Mouse (Mus musculus): Measurements from ENCODE around the gene Ptpn21. TPM values are rescaled to one million over a fixed set of nuclear protein-coding genes. Genes with fewer than 3 reads are reported as not detected.
A peak's percentile ranks its signal among the peaks of the same experiment; 100 is the strongest.

The Ptpn21 gene
- polyA plus RNA-seq, 1 experiment from 2014 or later, result 6.9 TPM

DNA sequence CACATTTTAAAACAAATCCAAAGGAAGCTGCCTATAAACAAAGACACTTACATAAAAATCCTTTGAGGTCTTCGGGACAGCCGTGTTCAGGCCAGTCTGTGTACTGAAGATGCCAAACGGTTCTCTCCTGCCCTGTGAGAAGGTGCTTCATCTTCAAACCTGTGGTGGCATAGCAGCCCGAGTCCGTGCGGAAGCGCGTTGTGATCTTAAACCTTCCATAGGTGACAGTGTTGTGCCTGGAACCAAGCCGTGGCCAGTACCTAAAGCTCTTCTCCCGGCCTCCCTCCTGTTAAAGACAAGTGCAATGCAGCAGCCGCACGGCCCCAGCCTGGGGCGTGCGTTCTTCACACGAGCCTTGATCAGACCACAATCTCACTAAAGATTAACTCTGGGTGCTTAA lies 57.3 kb downstream of the Ptpn21 start:
- Histone ChIP-seq H3K4me3 (replicated peaks) (no peak overlapping the region), H3K36me3 (peaks cover 43% of the 10 kb centered on the region), H3K9ac (replicated peaks) (no peak overlapping the region), H3K27ac (no peak overlapping the region), H3K4me1 (replicated peaks) (no peaks in the 10 kb centered on the region), H3K27me3 (no peaks in the 10 kb centered on the region), H3K4me2 (replicated peaks) (no peak overlapping the region), H3K9me3 (no peaks in the 10 kb centered on the region)
- ATAC-seq, result no peak
- WGBS, result 92% methylated on average over 15 of the region's 15 CpGs

DNA sequence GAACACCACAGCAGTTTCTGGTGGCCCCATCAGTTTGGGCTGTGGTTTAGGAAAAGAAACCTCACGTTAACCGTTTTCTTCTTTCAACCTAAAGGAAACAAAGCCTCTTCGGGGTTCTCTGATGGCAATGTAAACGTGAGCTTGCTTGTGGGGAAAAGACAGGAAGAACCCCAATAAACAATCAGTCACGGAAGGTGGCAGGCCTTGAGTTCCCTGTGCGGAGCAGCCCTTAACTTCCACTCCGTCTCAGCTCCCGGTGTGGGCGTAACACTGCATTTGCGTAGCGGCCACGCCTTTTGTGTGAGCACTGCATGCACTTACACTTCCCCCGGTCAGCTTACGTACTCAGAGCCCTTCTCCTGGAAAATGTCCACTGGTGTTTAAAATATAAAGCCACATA lies 59.9 kb downstream of the Ptpn21 start:
- H3K27ac ChIP-seq, result no peak overlapping the region
- H3K4me1 ChIP-seq (replicated peaks), result no peaks in the 10 kb centered on the region
- WGBS, result 57% methylated on average over 14 of the region's 14 CpGs
- no peak for ATAC-seq
- no peak overlapping the region for H3K9ac ChIP-seq (replicated peaks)
- no peaks in the 10 kb centered on the region for H3K9me3 ChIP-seq
- H3K27me3 ChIP-seq, result no peaks in the 10 kb centered on the region
- H3K4me3 ChIP-seq (replicated peaks), result no peak overlapping the region
- H3K4me2 ChIP-seq (replicated peaks), result no peak overlapping the region
- peaks cover 38% of the 10 kb centered on the region for H3K36me3 ChIP-seq

DNA sequence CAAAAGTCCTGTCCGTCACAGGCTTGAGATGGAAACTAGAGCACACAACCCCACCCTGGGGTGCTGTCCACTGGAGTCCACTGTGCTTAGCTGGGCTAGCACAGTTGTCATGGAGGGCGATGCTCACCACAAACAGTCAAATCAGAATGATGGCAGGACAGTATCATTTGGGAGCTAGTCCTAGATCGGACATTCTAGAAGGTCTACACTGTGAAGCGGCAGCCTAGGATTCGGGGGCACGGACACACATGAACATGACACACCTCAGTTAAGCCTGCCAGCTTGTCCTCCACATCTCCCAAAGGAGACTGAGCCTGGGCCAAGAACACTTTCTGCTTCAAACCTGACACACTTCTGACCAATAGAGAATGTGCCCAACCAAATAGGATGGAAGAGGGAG lies 60.3 kb downstream of the Ptpn21 start:
- 98% methylated on average over 6 of the region's 6 CpGs for WGBS
- ATAC-seq, result no peak
- Histone ChIP-seq H3K4me2 (replicated peaks) (no peak overlapping the region), H3K27me3 (no peaks in the 10 kb centered on the region), H3K27ac (no peak overlapping the region), H3K4me3 (replicated peaks) (no peak overlapping the region), H3K4me1 (replicated peaks) (no peaks in the 10 kb centered on the region), H3K9ac (replicated peaks) (no peak overlapping the region), H3K36me3 (peaks cover 33% of the 10 kb centered on the region), H3K9me3 (no peaks in the 10 kb centered on the region)

DNA sequence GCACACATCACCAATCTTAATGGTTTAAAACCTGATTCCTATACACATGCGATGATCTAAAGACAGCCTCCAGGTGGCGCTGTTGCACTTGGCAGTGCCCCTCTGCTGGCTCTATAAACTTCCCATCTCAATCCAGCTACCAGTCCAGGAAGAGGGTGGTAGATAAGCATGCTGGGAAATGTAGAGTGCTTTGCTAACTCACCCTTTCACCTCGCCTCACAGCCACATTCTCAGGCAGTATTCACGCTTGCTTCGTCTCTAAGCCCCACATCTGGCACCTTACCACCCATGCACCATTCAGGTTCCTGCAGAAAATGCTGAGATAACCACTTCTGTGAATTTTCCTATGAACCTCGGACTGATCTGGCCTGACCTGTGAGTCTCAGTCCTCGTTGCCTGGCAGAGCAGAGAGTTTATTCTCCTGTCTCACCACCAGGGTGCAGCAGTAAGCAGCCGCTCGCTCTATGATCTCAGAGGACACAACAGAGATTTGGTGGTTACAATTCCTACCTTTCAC lies 62.5 kb downstream of the Ptpn21 start:
- Histone ChIP-seq H3K4me3 (replicated peaks) (peak overlapping the region; percentile 16; the same call in 1 of the 2 replicates), H3K9ac (replicated peaks) (no peak overlapping the region), H3K27ac (no peak overlapping the region), H3K4me2 (replicated peaks) (peak overlapping the region; percentile 36), H3K27me3 (no peaks in the 10 kb centered on the region), H3K9me3 (no peaks in the 10 kb centered on the region), H3K4me1 (replicated peaks) (no peaks in the 10 kb centered on the region), H3K36me3 (peaks cover 27% of the 10 kb centered on the region)
- ATAC-seq, result peak; percentile 87
- 11% methylated on average over 9 of the region's 9 CpGs for WGBS

DNA sequence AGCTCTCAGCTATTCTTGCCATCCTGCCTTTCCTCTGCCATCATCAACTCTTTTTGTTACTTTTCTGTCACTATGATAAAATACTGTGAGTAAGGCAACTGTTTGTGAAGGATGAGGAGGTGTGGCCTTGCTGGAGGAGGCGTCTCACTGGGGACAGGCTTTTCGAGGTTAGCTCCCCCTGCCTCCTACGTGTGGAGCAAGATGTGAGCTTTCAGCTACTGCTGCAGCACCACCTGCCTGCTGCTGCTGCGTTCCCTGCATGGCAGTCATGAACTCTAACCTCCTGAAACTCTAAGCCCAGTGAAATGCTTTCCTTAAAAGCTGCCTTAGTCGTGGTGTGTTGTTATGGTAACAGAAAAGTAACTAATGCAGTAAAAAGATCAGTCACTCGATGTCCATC lies 63.3 kb downstream of the Ptpn21 start:
- Histone ChIP-seq H3K27ac (no peak overlapping the region), H3K9ac (replicated peaks) (no peak overlapping the region), H3K4me3 (replicated peaks) (no peak overlapping the region), H3K36me3 (peaks cover 25% of the 10 kb centered on the region), H3K4me2 (replicated peaks) (no peak overlapping the region), H3K27me3 (no peaks in the 10 kb centered on the region), H3K4me1 (replicated peaks) (no peaks in the 10 kb centered on the region), H3K9me3 (no peaks in the 10 kb centered on the region)
- 63% methylated on average over 6 of the region's 6 CpGs for WGBS
- ATAC-seq, result peak; percentile 5; the same call in 1 of the 2 replicates

DNA sequence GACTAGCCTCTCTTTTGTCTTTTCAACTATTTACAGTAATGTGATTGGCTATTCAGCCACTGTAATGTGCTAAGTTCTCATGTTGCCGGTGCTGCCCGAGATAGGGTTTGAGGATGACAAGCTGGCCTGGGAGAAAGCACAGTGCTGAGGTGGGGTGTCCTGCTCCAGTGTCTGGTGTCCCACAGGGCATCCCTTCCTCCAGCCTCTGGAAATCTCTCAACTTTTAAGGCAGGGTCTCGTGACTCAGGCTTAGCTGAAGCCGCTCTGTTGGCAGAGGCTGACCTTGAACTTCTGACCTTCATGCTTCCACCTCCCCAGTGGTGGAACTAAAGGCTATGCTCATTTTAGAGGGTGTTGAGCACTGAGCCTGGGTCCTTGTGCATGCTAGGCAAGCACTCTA lies 66.8 kb downstream of the Ptpn21 start:
- no peak overlapping the region for H3K4me3 ChIP-seq (replicated peaks)
- H3K27ac ChIP-seq, result no peak overlapping the region
- H3K9me3 ChIP-seq, result no peaks in the 10 kb centered on the region
- H3K27me3 ChIP-seq, result no peaks in the 10 kb centered on the region
- no peak for ATAC-seq
- H3K36me3 ChIP-seq, result peaks cover 18% of the 10 kb centered on the region
- H3K4me2 ChIP-seq (replicated peaks), result no peak overlapping the region
- 89% methylated on average over 4 of the region's 4 CpGs for WGBS
- H3K4me1 ChIP-seq (replicated peaks), result no peaks in the 10 kb centered on the region
- H3K9ac ChIP-seq (replicated peaks), result no peak overlapping the region

DNA sequence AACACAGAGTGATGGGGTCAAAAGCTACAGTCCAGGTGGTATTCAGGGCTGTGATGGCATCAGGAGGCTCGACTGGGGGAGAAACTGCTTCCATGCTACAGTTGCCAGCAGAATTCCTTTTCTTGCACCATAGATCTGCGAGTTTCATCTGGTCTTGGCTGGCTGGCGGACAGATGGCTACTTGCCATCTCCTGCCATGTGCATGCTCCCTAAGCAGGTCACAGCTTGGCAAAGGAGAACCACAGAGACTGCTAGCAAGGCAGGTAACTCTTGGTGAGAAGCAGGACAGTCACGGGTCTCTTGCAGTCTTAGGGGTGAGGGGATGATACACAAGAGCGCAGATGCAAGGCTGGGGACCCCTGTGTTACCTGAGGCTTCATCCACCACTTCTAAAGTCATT lies 67.3 kb downstream of the Ptpn21 start:
- Histone ChIP-seq H3K4me3 (replicated peaks) (no peak overlapping the region), H3K9ac (replicated peaks) (no peak overlapping the region), H3K9me3 (no peaks in the 10 kb centered on the region), H3K4me1 (replicated peaks) (no peaks in the 10 kb centered on the region), H3K4me2 (replicated peaks) (no peak overlapping the region), H3K36me3 (peaks cover 22% of the 10 kb centered on the region), H3K27ac (no peak overlapping the region), H3K27me3 (no peaks in the 10 kb centered on the region)
- 90% methylated on average over 5 of the region's 5 CpGs for WGBS
- no peak for ATAC-seq

DNA sequence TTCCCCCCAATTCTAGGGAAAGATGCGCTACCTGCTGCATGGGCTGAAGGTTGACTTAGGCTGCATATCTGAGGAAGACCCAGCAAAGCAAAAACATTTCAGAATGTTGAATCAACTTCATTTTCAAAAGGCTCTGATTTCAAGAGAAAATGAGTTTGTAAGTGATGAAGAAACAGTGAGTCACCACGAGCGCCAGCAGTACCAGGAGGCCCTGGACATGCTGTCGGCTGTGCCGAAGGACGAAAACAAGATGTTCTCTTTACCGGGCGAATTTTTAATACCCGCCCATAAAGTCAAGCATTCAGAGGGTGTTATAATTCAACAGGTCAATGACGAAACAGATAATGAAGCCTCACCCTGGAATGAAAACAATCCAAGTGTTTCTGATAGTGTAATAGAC lies 68.1 kb downstream of the Ptpn21 start:
- ATAC-seq, result no peak
- no peak overlapping the region for H3K9ac ChIP-seq (replicated peaks)
- H3K4me2 ChIP-seq (replicated peaks), result no peak overlapping the region
- 96% methylated on average over 10 of the region's 10 CpGs for WGBS
- H3K36me3 ChIP-seq, result peaks cover 24% of the 10 kb centered on the region
- H3K4me1 ChIP-seq (replicated peaks), result no peaks in the 10 kb centered on the region
- H3K4me3 ChIP-seq (replicated peaks), result no peak overlapping the region
- no peak overlapping the region for H3K27ac ChIP-seq
- H3K27me3 ChIP-seq, result no peaks in the 10 kb centered on the region
- no peaks in the 10 kb centered on the region for H3K9me3 ChIP-seq

DNA sequence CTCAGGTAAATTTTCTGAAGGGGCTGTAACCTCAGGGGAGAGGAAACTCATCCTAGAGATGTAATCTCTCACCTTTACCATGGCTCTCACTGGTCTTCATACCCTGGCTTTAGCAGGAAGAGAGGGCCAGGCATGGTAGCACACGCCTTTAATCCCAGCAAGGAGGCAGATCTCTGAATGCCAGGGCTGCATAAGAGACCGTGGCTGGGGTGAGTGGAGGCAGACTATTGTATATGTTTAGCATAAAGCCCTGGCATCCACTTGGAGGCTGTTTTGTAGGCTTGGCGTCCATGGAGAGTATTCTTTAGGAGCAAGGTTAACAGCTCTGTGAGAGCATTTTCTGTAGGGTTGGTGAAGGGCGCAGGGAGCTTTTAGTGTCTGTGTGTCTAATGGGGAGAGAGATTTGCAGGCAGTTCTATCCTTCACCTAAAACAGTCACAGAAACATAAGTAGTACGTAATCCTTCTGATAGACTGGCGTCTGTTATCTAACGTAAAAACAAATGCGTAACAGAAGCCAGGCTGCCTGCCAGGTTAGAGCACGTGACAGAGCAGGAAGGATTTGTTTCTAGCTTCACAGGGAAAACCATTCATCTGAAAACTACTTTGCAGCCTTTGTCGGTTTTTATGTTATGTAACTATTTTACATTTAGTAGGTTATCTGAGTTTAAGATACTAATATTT lies 68.9 kb downstream of the Ptpn21 start:
- Histone ChIP-seq H3K4me1 (replicated peaks) (no peaks in the 10 kb centered on the region), H3K4me3 (replicated peaks) (no peak overlapping the region), H3K9ac (replicated peaks) (no peak overlapping the region), H3K4me2 (replicated peaks) (no peak overlapping the region), H3K36me3 (peaks cover 30% of the 10 kb centered on the region), H3K9me3 (no peaks in the 10 kb centered on the region), H3K27me3 (no peaks in the 10 kb centered on the region), H3K27ac (no peak overlapping the region)
- 76% methylated on average over 10 of the region's 10 CpGs for WGBS
- ATAC-seq, result no peak

DNA sequence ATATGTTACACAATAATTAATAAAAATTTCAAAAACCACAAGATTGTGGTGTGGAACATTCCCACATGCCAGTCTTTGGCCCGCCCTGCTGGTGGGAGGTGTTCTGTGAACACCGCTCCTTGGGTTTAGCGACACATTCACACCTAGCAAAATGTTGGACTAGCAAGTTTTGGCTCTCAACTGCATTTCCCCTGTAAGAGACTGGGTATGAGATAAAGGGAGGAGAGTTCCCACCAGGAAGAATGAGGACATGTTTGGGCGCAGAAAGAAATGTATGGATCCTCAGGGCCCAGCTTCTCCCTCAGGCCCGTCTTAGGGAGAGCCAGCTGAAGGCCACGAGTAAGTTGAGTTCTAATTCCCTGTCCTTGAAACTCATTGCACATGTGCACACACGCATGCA lies 74.6 kb downstream of the Ptpn21 start:
- no peak overlapping the region for H3K4me3 ChIP-seq (replicated peaks)
- H3K9ac ChIP-seq (replicated peaks), result no peak overlapping the region
- WGBS, result 94% methylated on average over 7 of the region's 7 CpGs
- H3K36me3 ChIP-seq, result peaks cover 46% of the 10 kb centered on the region
- ATAC-seq, result no peak
- H3K9me3 ChIP-seq, result no peaks in the 10 kb centered on the region
- no peaks in the 10 kb centered on the region for H3K27me3 ChIP-seq
- no peaks in the 10 kb centered on the region for H3K4me1 ChIP-seq (replicated peaks)
- H3K27ac ChIP-seq, result no peak overlapping the region
- H3K4me2 ChIP-seq (replicated peaks), result no peak overlapping the region

DNA sequence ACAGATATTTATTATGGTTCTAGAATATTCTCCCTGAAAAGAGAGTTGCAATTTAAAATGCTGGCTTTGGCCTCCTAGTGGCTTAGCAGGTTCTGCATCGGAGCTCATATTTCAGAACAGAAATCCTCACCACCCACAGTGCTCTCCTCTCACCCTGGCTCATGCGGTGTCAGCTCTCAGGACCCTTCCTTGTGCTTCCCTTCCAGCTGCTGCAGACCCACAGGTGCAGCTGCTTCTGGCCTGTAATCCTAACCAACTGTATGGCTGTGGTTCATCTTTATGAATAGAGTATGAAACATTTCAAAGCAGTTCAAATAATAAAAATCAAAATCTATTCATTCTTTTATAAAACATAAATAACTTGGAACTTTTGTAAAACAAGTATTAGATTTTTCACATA lies 80.3 kb downstream of the Ptpn21 start:
- Histone ChIP-seq H3K9me3 (no peaks in the 10 kb centered on the region), H3K27ac (no peak overlapping the region), H3K4me3 (replicated peaks) (no peak overlapping the region), H3K9ac (replicated peaks) (no peak overlapping the region), H3K4me2 (replicated peaks) (no peak overlapping the region), H3K36me3 (peaks cover 31% of the 10 kb centered on the region), H3K27me3 (no peaks in the 10 kb centered on the region), H3K4me1 (replicated peaks) (no peaks in the 10 kb centered on the region)
- ATAC-seq, result no peak
- 66% methylated on average over 2 of the region's 2 CpGs for WGBS

DNA sequence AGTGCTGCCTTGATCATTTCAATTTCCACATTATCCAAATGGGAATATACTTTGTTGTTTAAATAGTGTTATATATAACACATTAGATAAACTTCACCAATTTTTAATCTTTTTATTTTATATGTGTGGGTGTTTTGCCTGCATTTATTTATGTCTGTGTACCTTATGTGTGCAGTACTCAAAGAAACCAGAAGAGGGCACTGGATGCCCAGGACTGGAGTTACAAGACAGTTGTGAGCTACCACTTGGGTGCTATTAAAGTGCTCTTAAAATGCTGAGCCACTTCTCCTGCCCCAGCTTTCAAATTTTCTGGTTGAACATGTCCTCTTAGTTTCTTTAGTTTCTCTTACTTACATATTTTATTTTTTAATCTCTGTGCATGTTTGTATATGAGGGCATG lies 92.4 kb downstream of the Ptpn21 start:
- no peak for ATAC-seq
- no peak overlapping the region for H3K9ac ChIP-seq (replicated peaks)

More for the DNA sequence above, 92.4 kb downstream of the Ptpn21 start:
- Histone ChIP-seq H3K4me1 (replicated peaks) (no peaks in the 10 kb centered on the region), H3K4me2 (replicated peaks) (no peak overlapping the region), H3K27me3 (no peaks in the 10 kb centered on the region), H3K9me3 (no peaks in the 10 kb centered on the region), H3K4me3 (replicated peaks) (no peak overlapping the region), H3K36me3 (0 out of 2 replicates have a peak, but pooled peaks cover 17% of the 10 kb centered on the region), H3K27ac (no peak overlapping the region)
